Mouse (Mus musculus): Measurements from ENCODE around the gene Gm20888. TPM values are rescaled to one million over a fixed set of nuclear protein-coding genes. Genes with fewer than 3 reads are reported as not detected.

Gene Gm20888
- not detected for polyA plus RNA-seq (2015; fragmentation: Illumina TruSeq; extraction: RNeasy Lipid Tissue Mini Kit (QIAGEN cat#74804); ENCODE audit: insufficient read depth, low read depth, low replicate concordance)

DNA sequence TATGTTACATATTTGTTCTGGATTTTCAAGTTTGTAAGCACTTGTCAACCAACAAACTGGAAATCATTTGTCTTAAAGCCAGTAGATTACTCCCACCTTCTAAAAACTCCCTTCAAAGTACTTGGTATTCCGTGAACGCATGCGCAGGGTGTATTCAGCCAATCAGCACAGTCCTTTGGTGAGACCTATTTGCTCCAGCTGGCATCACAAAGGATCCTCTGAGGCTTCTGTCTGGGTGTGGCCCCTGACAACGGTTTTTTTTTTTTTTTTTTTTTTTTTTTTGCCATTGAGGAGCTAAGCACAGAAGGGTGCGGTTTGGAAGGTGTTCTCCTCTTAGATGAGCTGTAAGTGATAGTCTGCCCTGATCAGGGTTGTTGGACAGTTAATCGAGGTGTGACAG, at the start of gene Gm20888:
Gene Gm20888, plus strand, starts transcription at position 301 of the 400 bp plus-strand sequence.

Other genes starting within 250 kb of the Gm20888 start
- not detected for gene Gm21118, start 168.2 kb upstream of the Gm20888 start, polyA plus RNA-seq (2015; fragmentation: Illumina TruSeq; extraction: RNeasy Lipid Tissue Mini Kit (QIAGEN cat#74804); ENCODE audit: insufficient read depth, low read depth, low replicate concordance)
- gene Gm29423, start 138.6 kb upstream of the Gm20888 start, polyA plus RNA-seq (2015; fragmentation: Illumina TruSeq; extraction: RNeasy Lipid Tissue Mini Kit (QIAGEN cat#74804); ENCODE audit: insufficient read depth, low read depth, low replicate concordance) = not detected
- not detected for gene Gm29644, start 138.5 kb upstream of the Gm20888 start, polyA plus RNA-seq (2015; fragmentation: Illumina TruSeq; extraction: RNeasy Lipid Tissue Mini Kit (QIAGEN cat#74804); ENCODE audit: insufficient read depth, low read depth, low replicate concordance)

Data from pancreas, adult 10 weeks (tissue).